Comparison of ENCODE assay signal across 8 mouse cellular contexts in the genomic region with DNA sequence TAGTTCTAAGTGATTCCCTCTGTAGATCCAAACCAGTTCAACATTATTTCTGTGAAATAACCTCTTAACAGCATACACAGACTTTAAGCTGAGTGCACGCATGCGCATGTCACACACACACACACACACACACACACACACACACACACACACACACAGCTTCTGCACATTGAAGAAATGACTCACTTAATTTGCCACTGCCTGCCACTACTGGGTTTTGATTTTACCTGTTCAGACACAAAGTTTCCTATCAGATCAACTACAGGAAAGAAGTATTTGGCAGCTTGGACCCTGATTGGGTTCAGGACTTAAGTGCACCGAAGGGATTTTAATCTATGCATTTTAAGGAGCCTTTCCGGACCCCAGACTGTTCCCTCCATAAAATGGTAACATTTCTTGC. TPM values are rescaled to one million over a fixed set of nuclear protein-coding genes. Genes with fewer than 3 reads are reported as not detected.
DNase-seq lines count a peak whose midpoint lies in the region; ATAC-seq and TF ChIP-seq lines count a peak whose summit lies in the region.

No protein-coding gene starts in this region.

- WGBS in embryonic facial prominence, embryonic 14.5 days: 49% methylated on average over 4 of the region's 4 CpGs
- 63% methylated on average over 4 of the region's 4 CpGs for WGBS in intestine, postnatal 0 days
- WGBS in neural tube, embryonic 12.5 days: 52% methylated on average over 4 of the region's 4 CpGs

- peak overlapping the region; percentile 91 for H3K4me2 ChIP-seq in embryonic facial prominence, embryonic 14.5 days (ENCODE audit: low read depth, low read length)
- H3K4me2 ChIP-seq in intestine, postnatal 0 days (replicated peaks; ENCODE audit: low read depth): peak overlapping the region; percentile 96; the same call in 1 of the 2 replicates
- H3K4me2 ChIP-seq in neural tube, embryonic 12.5 days (replicated peaks): peak overlapping the region; percentile 96

- H3K27ac ChIP-seq in left cerebral cortex, adult 2 months: peak overlapping the region; percentile 96
- no peak overlapping the region for H3K27ac ChIP-seq in embryonic facial prominence, embryonic 14.5 days (replicated peaks; ENCODE audit: low read depth, low read length)
- no peak overlapping the region for H3K27ac ChIP-seq in intestine, postnatal 0 days (ENCODE audit: low read depth, low read length)
- H3K27ac ChIP-seq in neural tube, embryonic 12.5 days: no peak overlapping the region

- peak in 1 of 2 experiments; percentile 25 for DNase-seq in left cerebral cortex, adult 2 months (ENCODE audit: extremely low spot score in 1 of 2, low spot score in 2 of 2)
- no peak for DNase-seq in left cerebral cortex, postnatal 10 days (ENCODE audit: extremely low spot score in 1 of 2, low spot score in 2 of 2)
- no peak for DNase-seq in embryonic facial prominence, embryonic 14.5 days (ENCODE audit: low spot score)
- no peak for DNase-seq in ovary, postnatal 10 days (ENCODE audit: low spot score)
- DNase-seq in retina, embryonic 14.5 days (ENCODE audit: low spot score): no peak

- peak overlapping the region; percentile 64 for H3K4me3 ChIP-seq in left cerebral cortex, adult 2 months
- H3K4me3 ChIP-seq in embryonic facial prominence, embryonic 14.5 days (ENCODE audit: low read depth, low read length): peak overlapping the region; percentile 49
- no peak overlapping the region for H3K4me3 ChIP-seq in intestine, postnatal 0 days (ENCODE audit: low read depth, low read length)
- H3K4me3 ChIP-seq in neural tube, embryonic 12.5 days: peak overlapping the region; percentile 63; the same call in 1 of the 2 replicates

- peak overlapping the region; percentile 61; the same call in 1 of the 2 replicates for H3K9ac ChIP-seq in embryonic facial prominence, embryonic 14.5 days (ENCODE audit: low read depth, low read length)
- no peak overlapping the region for H3K9ac ChIP-seq in intestine, postnatal 0 days (ENCODE audit: low read depth, low read length)
- no peak overlapping the region for H3K9ac ChIP-seq in neural tube, embryonic 12.5 days

- H3K27me3 ChIP-seq in embryonic facial prominence, embryonic 14.5 days (replicated peaks; ENCODE audit: control insufficient read depth, insufficient read depth, low read length): peaks cover 13% of the 10 kb centered on the region
- peaks cover 10% of the 10 kb centered on the region; the same call in 1 of the 2 replicates for H3K27me3 ChIP-seq in intestine, postnatal 0 days (replicated peaks; ENCODE audit: control insufficient read depth, insufficient read depth, low read length)
- peaks cover 14% of the 10 kb centered on the region for H3K27me3 ChIP-seq in neural tube, embryonic 12.5 days (replicated peaks)

- H3K9me3 ChIP-seq in embryonic facial prominence, embryonic 14.5 days (ENCODE audit: control insufficient read depth, low read length): no peaks in the 10 kb centered on the region
- H3K9me3 ChIP-seq in intestine, postnatal 0 days (ENCODE audit: control insufficient read depth): no peaks in the 10 kb centered on the region
- H3K9me3 ChIP-seq in neural tube, embryonic 12.5 days: no peaks in the 10 kb centered on the region

- H3K36me3 ChIP-seq in embryonic facial prominence, embryonic 14.5 days (ENCODE audit: control insufficient read depth, insufficient read depth, low read length): no peaks in the 10 kb centered on the region
- H3K36me3 ChIP-seq in intestine, postnatal 0 days (ENCODE audit: control insufficient read depth, insufficient read depth): no peaks in the 10 kb centered on the region
- H3K36me3 ChIP-seq in neural tube, embryonic 12.5 days: no peaks in the 10 kb centered on the region

- TF ChIP-seq CTCF in left cerebral cortex, adult 2 months (IDR thresholded peaks at IDR 0.05): no peak
- TF ChIP-seq CTCF in intestine, postnatal 0 days (IDR thresholded peaks at IDR 0.05; ENCODE audit: low read depth): no peak

- H3K4me1 ChIP-seq in embryonic facial prominence, embryonic 14.5 days (ENCODE audit: control insufficient read depth, insufficient read depth, low read length): peaks cover 14% of the 10 kb centered on the region; the same call in 1 of the 2 replicates
- H3K4me1 ChIP-seq in intestine, postnatal 0 days (replicated peaks; ENCODE audit: control insufficient read depth, insufficient read depth, low read length): no peaks in the 10 kb centered on the region
- H3K4me1 ChIP-seq in neural tube, embryonic 12.5 days: peaks cover 13% of the 10 kb centered on the region

- intact Hi-C loops in left cerebral cortex, adult 2 months (cut with DNase I): loop anchor here (2.0 to 5.0 kb wide), 4 partner anchors 28 to 198 kb away; a partner anchor contains a TSS
- intact Hi-C loops in left cerebral cortex, postnatal 10 days (cut with DNase I): no loop called here

- ATAC-seq in embryonic facial prominence, embryonic 14.5 days (ENCODE audit: low read depth): no peak
- ATAC-seq in intestine, postnatal 0 days: no peak
- no peak for ATAC-seq in neural tube, embryonic 12.5 days (ENCODE audit: low FRiP score, low read depth)
- ATAC-seq in erythroblast, adult 5-6 weeks (replicated peaks; ENCODE audit: low FRiP score, poor library complexity, severe bottlenecking): no peak

RNA-seq across cellular contexts. Expression of a gene that starts 2.0 kb away (rescaled TPM):
- total RNA-seq in left cerebral cortex, adult 2 months (2021): 100 to 1,000 TPM; 190 to 198 TPM
- total RNA-seq in left cerebral cortex, postnatal 10 days (2021): 100 to 1,000 TPM; 189 to 191 TPM
- 7.3 and 8.8 TPM in 2 replicates for polyA plus RNA-seq in embryonic facial prominence, embryonic 14.5 days (2014; fragmentation: Nextera tagmentation; extraction: Ambion mirVana)
- polyA plus RNA-seq in intestine, postnatal 0 days (2015; fragmentation: Nextera tagmentation; extraction: Ambion mirVana): 0.83 and 0.92 TPM in 2 replicates
- polyA plus RNA-seq in neural tube, embryonic 12.5 days (2016; fragmentation: Nextera tagmentation; extraction: Ambion mirVana): 2.4 and 3.0 TPM in 2 replicates
- not detected in 2 replicates for total RNA-seq in erythroblast, adult 5-6 weeks (2015; ENCODE audit: low replicate concordance)
- not detected in 2 replicates for total RNA-seq in erythroblast, adult 5-6 weeks (2017; ENCODE audit: low replicate concordance)

Comparison
In these comparisons a context has a peak if more than half of its experiments do, and no peak if none do; other contexts are left out.
1. RNA of a gene that starts 2.0 kb away (total RNA-seq): 190 to 198 TPM in left cerebral cortex, adult 2 months and 189 to 191 TPM in left cerebral cortex, postnatal 10 days; not detected in erythroblast, adult 5-6 weeks; every median in the first group is over 100 times any median in the second.
2. Peak in every context shown above with its lines, with median percentiles within 50 percentile points of each other: H3K4me2 ChIP-seq.